Mouse (Mus musculus) spleen, postnatal 4 days (tissue): Measurements from ENCODE around the gene Copz2.

Experiments used
- DNase-seq, 2 experiments: peaks; one replicate each; pipeline ENCODE4 v3.0.0; 2022; ENCODE audit warnings: low spot score in 2 of 2

The Copz2 gene

DNA sequence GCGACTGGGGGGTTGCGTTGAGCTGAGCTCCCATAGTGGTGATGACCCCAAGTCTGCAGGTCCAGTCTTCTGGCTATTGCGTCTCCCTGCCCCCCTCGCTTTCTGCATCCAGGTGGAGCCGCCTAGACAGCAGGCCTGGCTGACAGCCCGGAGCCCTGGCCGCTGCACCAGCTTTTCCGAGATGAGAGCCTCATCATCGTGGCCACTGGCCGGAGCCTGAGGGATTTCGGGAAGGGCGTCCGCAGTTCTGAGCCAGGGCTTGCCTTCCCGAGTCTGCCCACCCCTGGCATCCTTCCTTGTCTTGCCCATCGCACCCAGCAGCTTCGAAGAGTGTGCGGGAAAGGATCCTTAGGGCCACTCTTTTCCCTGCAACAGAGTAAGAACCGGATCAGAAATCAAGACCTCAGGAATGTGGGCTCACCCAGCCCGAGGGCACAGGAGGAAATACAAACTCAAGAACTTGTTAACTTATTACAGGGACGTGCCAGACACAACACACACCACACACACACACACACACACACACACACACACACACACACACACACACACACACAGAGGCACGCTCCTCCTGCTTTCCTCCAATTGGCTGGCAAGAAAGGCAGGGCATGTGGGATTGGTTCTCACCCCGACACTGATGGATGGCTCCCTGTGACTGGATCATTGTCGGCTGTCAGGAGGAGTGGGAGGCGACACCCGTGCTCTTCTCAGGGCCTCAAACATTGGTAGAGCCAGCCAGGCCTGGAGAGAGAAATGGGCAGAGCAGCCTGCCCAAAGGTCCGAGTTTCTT is 13.7 kb downstream of the Copz2 start:
- DNase-seq, result no peak

DNA sequence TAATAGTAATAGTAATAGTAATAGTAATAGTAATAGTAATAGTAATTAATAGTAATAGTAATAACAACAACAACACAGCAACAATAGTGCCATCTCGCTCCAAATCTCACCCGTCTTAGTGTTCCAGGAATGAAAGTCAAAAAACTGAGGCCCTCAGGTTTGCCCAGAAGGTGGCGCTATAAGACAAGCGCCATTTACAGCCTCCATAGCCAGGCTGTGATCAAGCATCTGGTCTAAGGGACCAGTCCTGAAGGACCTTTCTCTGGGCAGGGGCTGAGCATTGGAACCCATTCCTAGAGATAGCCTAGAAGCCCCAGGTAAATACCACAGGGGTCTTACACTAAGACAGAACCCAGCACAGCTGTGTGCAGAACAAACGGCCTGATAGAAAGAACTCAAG is 17.5 kb downstream of the Copz2 start:
- peak; percentile 55 to 81 for DNase-seq

GRCm38 (mm10) chr11:96872441-96873379 is 23.0 kb downstream of the Copz2 start:
- DNase-seq, result no peak

GRCm38 (mm10) chr11:96873601-96874140 is 24.0 kb downstream of the Copz2 start:
- no peak for DNase-seq

DNA sequence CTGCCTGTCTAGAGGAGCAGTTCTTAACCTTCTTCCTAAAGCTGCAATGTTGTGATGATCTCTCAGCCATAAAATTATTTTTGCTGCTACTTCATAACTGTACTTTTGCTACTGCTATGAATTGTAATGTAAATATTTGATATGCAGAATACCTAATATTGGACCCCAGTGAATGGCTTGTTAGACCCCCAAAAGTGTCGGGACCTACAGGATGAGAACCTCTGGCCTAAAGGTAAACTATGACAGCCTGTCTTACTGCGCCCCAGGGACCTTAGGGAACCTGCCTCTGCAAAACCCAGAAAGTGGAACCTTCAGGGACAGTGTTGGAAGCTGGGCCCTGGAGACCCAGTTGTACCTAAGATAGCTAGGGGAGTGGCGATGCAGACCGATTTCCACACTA is 25.6 kb downstream of the Copz2 start:
- DNase-seq, result no peak

DNA sequence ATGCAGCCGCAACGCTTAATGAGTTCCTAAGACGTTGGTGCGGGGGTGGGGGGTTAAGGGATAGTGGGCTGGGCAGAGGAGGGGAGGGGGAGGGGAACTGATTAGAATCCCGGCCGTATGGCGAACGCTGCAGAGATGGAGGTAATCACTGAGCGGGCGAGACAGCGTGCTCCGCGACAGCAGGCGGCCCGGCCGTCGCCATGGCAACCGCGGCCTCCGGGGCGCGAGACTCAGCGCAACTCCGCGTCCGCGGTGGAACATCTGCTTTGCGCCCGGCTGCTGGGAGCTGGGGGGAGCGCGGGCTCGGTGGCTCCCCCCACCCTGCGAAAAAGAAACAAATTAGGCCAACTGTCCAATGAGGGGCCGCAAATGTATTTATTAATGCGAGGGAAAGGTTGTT is 26.1 kb downstream of the Copz2 start:
- DNase-seq, result peak; percentile 27 to 74

- no peak for DNase-seq
Observed at GRCm38 (mm10) chr11:96876300-96877040, 26.8 kb downstream of the Copz2 start.

- DNase-seq, result no peak
Observed at GRCm38 (mm10) chr11:96877071-96877470, 27.4 kb downstream of the Copz2 start.

DNA sequence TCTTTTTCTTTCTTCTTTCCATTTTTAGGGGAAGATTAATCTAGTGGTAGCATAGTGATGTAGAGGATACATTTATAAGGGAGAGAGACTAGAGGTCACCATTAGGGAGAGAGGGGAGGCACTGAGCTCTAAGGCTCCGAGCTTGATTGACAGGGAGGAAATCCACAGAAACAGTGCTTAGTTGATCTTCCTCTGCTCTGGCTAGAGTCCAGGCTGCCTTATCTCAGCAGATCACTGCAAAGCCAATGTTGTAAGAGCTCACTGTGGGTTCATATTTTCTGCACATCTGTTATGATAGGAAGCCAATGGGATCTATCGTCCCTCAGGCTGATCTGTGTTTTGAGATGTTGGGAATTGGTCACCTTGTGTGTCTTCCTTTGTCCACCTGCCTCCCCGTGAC is 29.0 kb downstream of the Copz2 start:
- DNase-seq, result no peak

DNA sequence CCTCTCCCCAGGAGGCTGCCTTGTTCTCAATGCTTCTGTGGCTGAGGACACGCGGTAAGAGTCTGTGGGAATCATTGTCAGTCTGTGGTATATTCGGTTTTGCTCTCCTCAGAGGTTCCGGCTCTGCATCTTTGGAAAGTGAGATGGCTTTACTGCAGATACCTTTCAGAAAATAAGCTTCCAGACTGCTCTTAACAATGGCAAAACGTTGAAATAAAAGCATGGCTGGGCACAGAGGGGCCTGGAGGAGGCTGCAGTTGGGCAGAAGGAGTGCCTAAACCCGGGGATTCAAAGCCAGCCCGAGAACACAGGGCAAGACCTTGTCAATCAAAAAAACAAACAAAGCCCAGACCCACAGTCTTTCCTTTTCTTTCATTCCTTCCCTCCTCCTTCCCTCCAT is 29.7 kb downstream of the Copz2 start:
- no peak for DNase-seq

DNA sequence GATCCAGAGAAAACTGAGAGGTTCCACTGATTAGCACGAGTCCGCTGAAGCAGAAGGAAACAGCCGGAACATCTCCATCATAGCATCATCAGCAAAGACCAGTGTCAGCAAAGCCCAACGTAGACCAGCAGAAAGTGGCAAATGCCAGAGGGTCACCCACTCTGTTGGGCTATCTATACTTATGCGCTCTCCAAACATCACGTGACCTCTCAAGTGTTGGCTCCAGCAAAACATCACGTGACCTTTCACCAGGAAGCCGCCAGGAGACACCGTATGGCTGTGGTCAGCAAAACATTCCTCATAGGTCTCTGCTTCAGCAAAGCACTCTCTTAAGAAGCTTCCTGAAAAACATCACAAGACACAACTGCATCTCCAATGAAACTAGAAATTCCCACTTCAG is 30.6 kb downstream of the Copz2 start:
- DNase-seq, result no peak

DNA sequence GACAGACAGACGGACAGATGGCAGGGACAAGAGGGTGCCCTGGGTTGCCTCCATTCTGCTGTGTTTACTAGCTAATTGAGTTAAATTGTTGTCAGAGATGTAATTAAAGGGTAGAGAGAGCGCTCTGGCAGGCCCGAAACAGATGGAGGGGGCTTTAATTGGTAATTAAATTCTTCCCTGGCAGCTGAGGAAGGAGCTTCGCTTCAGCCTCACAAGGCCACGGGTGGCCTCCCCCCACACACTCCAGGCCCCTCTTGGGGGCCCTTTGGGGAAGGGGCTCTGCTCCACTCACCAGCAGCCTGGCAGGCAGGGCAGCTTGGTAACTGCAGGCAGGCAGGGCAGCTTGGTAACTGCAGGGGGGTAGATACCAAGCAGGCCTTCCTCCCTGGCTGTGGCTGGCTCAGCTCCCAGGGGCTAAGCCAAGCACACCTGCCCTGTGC is 36.3 kb downstream of the Copz2 start:
- DNase-seq, result no peak

- DNase-seq, result no peak
Observed at GRCm38 (mm10) chr11:96886942-96887546, 37.4 kb downstream of the Copz2 start.

DNA sequence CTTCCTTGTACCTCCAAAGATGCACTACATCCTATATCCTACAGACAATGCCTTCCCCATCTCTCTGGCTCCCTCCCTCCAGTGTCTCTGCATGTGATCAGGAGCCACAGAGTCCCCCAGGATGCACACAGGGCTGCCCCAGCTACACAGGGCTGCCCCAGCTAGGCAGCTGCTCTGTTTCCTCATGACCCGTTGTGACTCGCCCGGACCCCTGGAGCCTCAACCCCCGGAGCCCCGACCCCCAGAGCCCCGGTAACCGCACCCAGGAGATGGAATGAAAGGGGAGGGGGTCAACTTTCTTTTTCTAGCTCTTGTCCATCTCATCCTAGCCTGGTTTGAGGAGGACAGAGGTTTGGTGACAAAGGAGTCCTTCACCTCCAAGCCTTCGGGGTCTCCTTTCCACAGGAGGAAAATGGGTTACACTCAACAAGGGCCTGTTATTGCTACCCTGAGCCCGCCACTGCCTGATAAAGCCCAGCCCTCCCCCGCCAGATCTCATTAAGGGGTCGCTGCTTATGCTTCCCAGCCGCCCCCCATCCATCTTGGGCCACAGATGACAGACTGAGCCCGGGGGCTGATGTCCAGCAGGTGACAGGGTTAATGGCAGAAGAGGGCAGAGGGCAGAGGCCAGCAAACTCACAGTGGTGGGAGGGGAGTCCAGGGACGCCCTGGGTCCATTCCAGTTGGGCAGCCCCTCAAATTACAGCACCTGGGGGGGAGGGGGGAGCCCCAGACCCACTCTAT is 42.3 kb downstream of the Copz2 start:
- DNase-seq, result no peak

DNA sequence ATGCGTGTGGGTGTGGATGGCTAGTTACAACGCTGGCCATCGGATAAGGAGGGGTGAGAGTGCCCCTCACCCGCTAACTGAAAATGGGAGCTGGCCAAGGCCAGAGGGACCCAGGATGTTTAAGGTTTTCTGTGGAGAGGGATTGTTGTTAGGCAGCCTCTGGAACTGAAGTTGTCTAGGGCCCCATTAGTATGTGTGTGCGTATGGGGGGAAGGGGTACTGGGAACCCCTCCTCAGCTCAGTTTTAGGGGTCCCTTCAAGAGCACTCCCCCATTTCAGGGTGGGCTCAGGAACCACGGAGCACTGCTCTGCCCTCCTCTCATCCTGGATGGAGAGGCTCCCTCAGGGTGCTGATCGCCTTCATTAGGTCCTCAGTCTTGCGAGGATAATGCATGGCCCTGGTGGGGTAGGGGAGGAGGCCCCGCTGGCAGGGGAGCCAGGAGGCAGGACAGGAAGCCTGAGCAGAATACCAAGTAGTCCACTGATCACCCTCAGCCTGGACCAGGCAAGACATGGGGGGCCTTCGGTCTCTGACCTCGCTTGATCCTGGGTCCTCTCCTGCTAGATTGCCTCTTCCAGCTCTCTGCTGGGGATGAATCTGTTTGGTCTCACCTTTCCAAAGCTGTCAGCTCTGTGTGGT is 43.7 kb downstream of the Copz2 start:
- DNase-seq, result no peak

- DNase-seq, result no peak
Observed at GRCm38 (mm10) chr11:96895886-96896285, 46.2 kb downstream of the Copz2 start.

GRCm38 (mm10) chr11:96899449-96900306 is 50.0 kb downstream of the Copz2 start:
- no peak for DNase-seq

DNA sequence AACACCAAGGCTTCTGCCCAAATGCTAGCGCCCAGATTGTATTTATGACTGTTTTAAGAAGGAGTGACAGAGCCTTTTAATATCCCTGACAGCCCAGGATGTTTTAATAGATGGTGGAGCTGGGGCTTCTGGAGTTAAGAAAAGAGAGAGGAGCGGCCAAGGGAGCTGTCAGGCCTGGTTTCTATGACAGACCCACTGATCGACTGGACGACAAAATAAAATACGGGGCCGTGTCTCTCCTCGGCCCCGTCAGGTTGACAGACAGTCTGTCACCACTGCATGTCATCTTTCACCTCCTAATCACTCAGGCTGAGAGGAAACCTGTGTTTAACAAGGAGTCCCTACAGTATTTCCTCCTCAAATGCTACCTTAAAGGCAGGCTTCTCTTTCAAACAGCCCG is 51.7 kb downstream of the Copz2 start:
- DNase-seq, result no peak
